Mouse (Mus musculus): ENCODE measurements around the gene Cst8. TPM values are rescaled to one million over a fixed set of nuclear protein-coding genes. Genes with fewer than 3 reads are reported as not detected.

The Cst8 gene
- polyA plus RNA-seq, 1 experiment from 2014 or later, result not detected

DNA sequence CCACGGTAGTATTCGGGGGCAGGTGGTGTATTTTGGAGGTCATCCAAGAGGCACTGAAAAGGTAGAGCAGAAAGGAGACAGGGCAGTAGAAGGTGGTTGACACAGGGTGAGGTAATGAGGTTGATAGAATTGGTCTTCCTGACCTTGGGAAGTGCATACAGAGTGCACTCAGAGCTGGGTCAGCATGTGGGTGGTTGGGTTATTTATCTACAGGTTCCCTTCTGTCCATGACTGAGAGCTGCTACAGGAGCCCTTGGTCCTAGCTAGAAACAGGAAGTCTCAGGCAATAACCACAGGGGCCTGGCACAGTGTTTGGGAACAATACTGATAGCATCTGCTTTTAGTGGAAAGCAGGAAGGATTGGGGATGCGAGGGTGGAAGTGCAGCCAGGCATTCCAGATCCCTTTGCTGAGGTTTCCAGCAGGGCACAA is 2.9 kb downstream of the Cst8 start:
- H3K4me1 ChIP-seq (ENCODE audit: control insufficient read depth, insufficient read depth, low read length), result no peaks in the 10 kb centered on the region
- DNase-seq (ENCODE audit: low spot score), result no peak
- H3K36me3 ChIP-seq (ENCODE audit: control insufficient read depth, insufficient read depth, low read length), result no peaks in the 10 kb centered on the region
- no peaks in the 10 kb centered on the region for H3K9me3 ChIP-seq (ENCODE audit: control insufficient read depth, low read length)
- ATAC-seq (ENCODE audit: insufficient read depth, low FRiP score, low TSS enrichment), result no peak
- no peak overlapping the region for H3K4me3 ChIP-seq (ENCODE audit: low read depth, low read length)
- no peak overlapping the region for H3K9ac ChIP-seq (ENCODE audit: low read length)
- H3K27me3 ChIP-seq (ENCODE audit: control insufficient read depth, insufficient read depth, low read length), result no peaks in the 10 kb centered on the region
- H3K4me2 ChIP-seq (ENCODE audit: low read depth), result no peak overlapping the region
- no peak overlapping the region for H3K27ac ChIP-seq (ENCODE audit: low read depth, low read length)
- 73% methylated on average over 3 of the region's 3 CpGs for WGBS

GRCm38 (mm10) chr2:148806696-148807095 is 8.1 kb downstream of the Cst8 start:
- Histone ChIP-seq H3K36me3 (ENCODE audit: control insufficient read depth, insufficient read depth, low read length) (no peaks in the 10 kb centered on the region), H3K9me3 (ENCODE audit: control insufficient read depth, low read length) (no peaks in the 10 kb centered on the region), H3K27me3 (ENCODE audit: control insufficient read depth, insufficient read depth, low read length) (no peaks in the 10 kb centered on the region), H3K4me1 (ENCODE audit: control insufficient read depth, insufficient read depth, low read length) (no peaks in the 10 kb centered on the region), H3K4me3 (ENCODE audit: low read depth, low read length) (no peak overlapping the region), H3K4me2 (ENCODE audit: low read depth) (no peak overlapping the region), H3K27ac (ENCODE audit: low read depth, low read length) (no peak overlapping the region), H3K9ac (ENCODE audit: low read length) (no peak overlapping the region)
- no peak for DNase-seq (ENCODE audit: low spot score)
- 76% methylated on average over 6 of the region's 6 CpGs for WGBS
- ATAC-seq (ENCODE audit: insufficient read depth, low FRiP score, low TSS enrichment), result no peak

GRCm38 (mm10) chr2:148819909-148820308 is 21.3 kb downstream of the Cst8 start, which contains the start of gene Cst13:
Cst13 (plus strand) TSS chr2:148820081.
- Histone ChIP-seq H3K27me3 (ENCODE audit: control insufficient read depth, insufficient read depth, low read length) (no peaks in the 10 kb centered on the region), H3K9me3 (ENCODE audit: control insufficient read depth, low read length) (no peaks in the 10 kb centered on the region), H3K36me3 (ENCODE audit: control insufficient read depth, insufficient read depth, low read length) (no peaks in the 10 kb centered on the region), H3K4me2 (ENCODE audit: low read depth) (no peak within 1 kb of the TSS), H3K9ac (ENCODE audit: low read length) (no peak within 1 kb of the TSS), H3K27ac (ENCODE audit: low read depth, low read length) (no peak within 1 kb of the TSS), H3K4me3 (ENCODE audit: low read depth, low read length) (no peak within 1 kb of the TSS), H3K4me1 (ENCODE audit: control insufficient read depth, insufficient read depth, low read length) (no peaks in the 10 kb centered on the region)
- DNase-seq (ENCODE audit: low spot score) (no peak), ATAC-seq (ENCODE audit: insufficient read depth, low FRiP score, low TSS enrichment) (no peak)

- Histone ChIP-seq H3K9ac (ENCODE audit: low read length) (no peak overlapping the region), H3K36me3 (ENCODE audit: control insufficient read depth, insufficient read depth, low read length) (no peaks in the 10 kb centered on the region), H3K9me3 (ENCODE audit: control insufficient read depth, low read length) (no peaks in the 10 kb centered on the region), H3K27me3 (ENCODE audit: control insufficient read depth, insufficient read depth, low read length) (no peaks in the 10 kb centered on the region), H3K4me3 (ENCODE audit: low read depth, low read length) (no peak overlapping the region), H3K4me1 (ENCODE audit: control insufficient read depth, insufficient read depth, low read length) (no peaks in the 10 kb centered on the region), H3K4me2 (ENCODE audit: low read depth) (no peak overlapping the region), H3K27ac (ENCODE audit: low read depth, low read length) (no peak overlapping the region)
- 36% methylated on average over 1 of the region's 1 CpGs for WGBS
- DNase-seq (ENCODE audit: low spot score) (no peak), ATAC-seq (ENCODE audit: insufficient read depth, low FRiP score, low TSS enrichment) (no peak)
These were observed 27.4 kb downstream of the Cst8 start for GRCm38 (mm10) chr2:148825986-148826385.

- 74% methylated on average over 4 of the region's 4 CpGs for WGBS
- no peaks in the 10 kb centered on the region for H3K27me3 ChIP-seq (ENCODE audit: control insufficient read depth, insufficient read depth, low read length)
- ATAC-seq (ENCODE audit: insufficient read depth, low FRiP score, low TSS enrichment), result no peak
- DNase-seq (ENCODE audit: low spot score), result no peak
- H3K4me2 ChIP-seq (ENCODE audit: low read depth), result no peak within 1 kb of the TSS
- no peaks in the 10 kb centered on the region for H3K4me1 ChIP-seq (ENCODE audit: control insufficient read depth, insufficient read depth, low read length)
- no peaks in the 10 kb centered on the region for H3K36me3 ChIP-seq (ENCODE audit: control insufficient read depth, insufficient read depth, low read length)
- no peak within 1 kb of the TSS for H3K9ac ChIP-seq (ENCODE audit: low read length)
- no peak within 1 kb of the TSS for H3K4me3 ChIP-seq (ENCODE audit: low read depth, low read length)
- no peak within 1 kb of the TSS for H3K27ac ChIP-seq (ENCODE audit: low read depth, low read length)
- no peaks in the 10 kb centered on the region for H3K9me3 ChIP-seq (ENCODE audit: control insufficient read depth, low read length)
These were observed 36.3 kb downstream of the Cst8 start, which contains the start of gene Cst9 for GRCm38 (mm10) chr2:148834912-148835311. Cst9 (plus strand) TSS chr2:148835147.

- WGBS, result 87% methylated on average over 5 of the region's 5 CpGs
- no peak for ATAC-seq (ENCODE audit: insufficient read depth, low FRiP score, low TSS enrichment)
- H3K27ac ChIP-seq (ENCODE audit: low read depth, low read length), result no peak overlapping the region
These were observed 39.6 kb downstream of the Cst8 start for GRCm38 (mm10) chr2:148838075-148838777.

GRCm38 (mm10) chr2:148839224-148839623 is 40.6 kb downstream of the Cst8 start:
- H3K9me3 ChIP-seq (ENCODE audit: control insufficient read depth, low read length), result no peaks in the 10 kb centered on the region
- H3K36me3 ChIP-seq (ENCODE audit: control insufficient read depth, insufficient read depth, low read length), result no peaks in the 10 kb centered on the region
- DNase-seq (ENCODE audit: low spot score), result no peak
- H3K4me1 ChIP-seq (ENCODE audit: control insufficient read depth, insufficient read depth, low read length), result no peaks in the 10 kb centered on the region
- H3K4me3 ChIP-seq (ENCODE audit: low read depth, low read length), result no peak overlapping the region
- ATAC-seq (ENCODE audit: insufficient read depth, low FRiP score, low TSS enrichment), result no peak
- WGBS, result 92% methylated on average over 2 of the region's 2 CpGs
- H3K27me3 ChIP-seq (ENCODE audit: control insufficient read depth, insufficient read depth, low read length), result no peaks in the 10 kb centered on the region
- no peak overlapping the region for H3K9ac ChIP-seq (ENCODE audit: low read length)
- no peak overlapping the region for H3K27ac ChIP-seq (ENCODE audit: low read depth, low read length)
- no peak overlapping the region for H3K4me2 ChIP-seq (ENCODE audit: low read depth)

More at GRCm38 (mm10) chr2:148838075-148838777, 39.6 kb downstream of the Cst8 start:
- H3K4me3 ChIP-seq (ENCODE audit: low read depth, low read length), result no peak overlapping the region
- no peak overlapping the region for H3K9ac ChIP-seq (ENCODE audit: low read length)
- H3K9me3 ChIP-seq (ENCODE audit: control insufficient read depth, low read length), result no peaks in the 10 kb centered on the region
- H3K36me3 ChIP-seq (ENCODE audit: control insufficient read depth, insufficient read depth, low read length), result no peaks in the 10 kb centered on the region
- no peak for DNase-seq (ENCODE audit: low spot score)
- no peak overlapping the region for H3K4me2 ChIP-seq (ENCODE audit: low read depth)
- H3K27me3 ChIP-seq (ENCODE audit: control insufficient read depth, insufficient read depth, low read length), result no peaks in the 10 kb centered on the region
- H3K4me1 ChIP-seq (ENCODE audit: control insufficient read depth, insufficient read depth, low read length), result no peaks in the 10 kb centered on the region

GRCm38 (mm10) chr2:148851116-148851906 is 52.7 kb downstream of the Cst8 start:
- H3K27ac ChIP-seq (ENCODE audit: low read depth, low read length), result no peak overlapping the region
- H3K4me2 ChIP-seq (ENCODE audit: low read depth), result no peak overlapping the region
- H3K27me3 ChIP-seq (ENCODE audit: control insufficient read depth, insufficient read depth, low read length), result no peaks in the 10 kb centered on the region
- no peaks in the 10 kb centered on the region for H3K9me3 ChIP-seq (ENCODE audit: control insufficient read depth, low read length)
- H3K36me3 ChIP-seq (ENCODE audit: control insufficient read depth, insufficient read depth, low read length), result no peaks in the 10 kb centered on the region
- peak; percentile 64 for DNase-seq (ENCODE audit: low spot score)
- ATAC-seq (ENCODE audit: insufficient read depth, low FRiP score, low TSS enrichment), result peak; percentile 59; the same call in 1 of the 2 replicates
- no peak overlapping the region for H3K4me3 ChIP-seq (ENCODE audit: low read depth, low read length)
- 47% methylated on average over 8 of the region's 8 CpGs for WGBS
- H3K4me1 ChIP-seq (ENCODE audit: control insufficient read depth, insufficient read depth, low read length), result no peaks in the 10 kb centered on the region
- no peak overlapping the region for H3K9ac ChIP-seq (ENCODE audit: low read length)

Data from neural tube, embryonic 11.5 days (tissue).